Mouse (Mus musculus): ENCODE results near the gene Tinf2.

DNA sequence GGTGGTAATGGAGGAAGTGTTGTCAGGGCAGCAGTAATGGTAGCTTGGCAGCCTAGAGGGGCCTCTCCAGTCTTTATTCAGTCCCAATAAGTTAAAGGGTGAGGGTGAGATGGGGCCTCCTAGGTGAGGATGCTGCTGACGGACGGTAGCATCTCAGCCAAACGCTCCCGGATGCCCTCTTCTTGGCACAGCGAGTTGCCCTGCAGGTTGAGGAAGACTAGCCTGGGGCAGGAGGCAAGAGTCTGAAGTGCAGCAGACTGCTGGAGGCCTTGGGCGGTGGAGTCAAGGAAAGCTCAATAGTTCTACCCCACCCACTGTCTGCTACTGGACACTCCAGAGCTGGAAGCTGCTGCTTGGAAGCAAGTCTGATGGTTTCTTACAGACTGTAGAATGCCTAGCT, 34.7 kb upstream of the Tinf2 start:
- TF ChIP-seq EP300 (IDR thresholded peaks at IDR 0.05; ENCODE audit: insufficient read depth, low read depth, low read length) (no peak), CTCF (IDR thresholded peaks at IDR 0.05; ENCODE audit: low read depth, low read length) (no peak)
